Mouse (Mus musculus) CD4-positive helper T cell, adult 2 months (primary cell): ENCODE results near the gene Olfr433.
A peak's percentile ranks its signal among the peaks of the same experiment; 100 is the strongest.
"Not testable (repeated sequence)": the region's sequence is repeated elsewhere in the genome, so short reads cannot be mapped to it uniquely, and the experiment has no call there.

Source experiments
- DNase-seq: peaks from one replicate; pipeline ENCODE4 v3.0.0-alpha.2; 2012; ENCODE audit warnings: low read depth, missing footprints, low spot score

The Olfr433 gene

GRCm38 (mm10) chr1:174040523-174041177, at the start of gene Olfr433:
Gene Olfr433, plus strand, starts transcription at chr1:174040705.
- peak; percentile 75 for DNase-seq

- DNase-seq, result no peak
Observed at GRCm38 (mm10) chr1:173995003-173995402, 45.5 kb upstream of the Olfr433 start.

- not testable (repeated sequence) for DNase-seq
Observed at GRCm38 (mm10) chr1:174004352-174005109, 36.0 kb upstream of the Olfr433 start.

GRCm38 (mm10) chr1:174007050-174007449, 33.5 kb upstream of the Olfr433 start:
- DNase-seq, result not testable (repeated sequence)

- no peak for DNase-seq
Observed at GRCm38 (mm10) chr1:174031698-174032097, 8.8 kb upstream of the Olfr433 start, which contains the start of gene Ifi205. Gene Ifi205, minus strand, starts transcription at chr1:174031810.

GRCm38 (mm10) chr1:174035841-174036240, 4.7 kb upstream of the Olfr433 start:
- DNase-seq, result no peak

- DNase-seq, result no peak
Observed at GRCm38 (mm10) chr1:174038480-174038879, 2.0 kb upstream of the Olfr433 start.

- not testable (repeated sequence) for DNase-seq
Observed at GRCm38 (mm10) chr1:174042091-174042884, 1.8 kb downstream of the Olfr433 start.

- no peak for DNase-seq
Observed at GRCm38 (mm10) chr1:174044431-174044830, 3.9 kb downstream of the Olfr433 start.

- DNase-seq, result not testable (repeated sequence)
Observed at GRCm38 (mm10) chr1:174048227-174048626, 7.7 kb downstream of the Olfr433 start.

GRCm38 (mm10) chr1:174048893-174049292, 8.4 kb downstream of the Olfr433 start, which contains the start of gene Olfr432:
Gene Olfr432, plus strand, starts transcription at chr1:174049205.
- no peak for DNase-seq

- DNase-seq, result not testable (repeated sequence)
Observed at GRCm38 (mm10) chr1:174049357-174049756, 8.9 kb downstream of the Olfr433 start.

GRCm38 (mm10) chr1:174050532-174050931, 10.0 kb downstream of the Olfr433 start:
- no peak for DNase-seq

GRCm38 (mm10) chr1:174051515-174051914, 11.0 kb downstream of the Olfr433 start:
- no peak for DNase-seq

GRCm38 (mm10) chr1:174051931-174052536, 11.5 kb downstream of the Olfr433 start:
- no peak for DNase-seq

- DNase-seq, result no peak
Observed at GRCm38 (mm10) chr1:174052981-174053380, 12.5 kb downstream of the Olfr433 start.

GRCm38 (mm10) chr1:174055248-174055647, 14.7 kb downstream of the Olfr433 start:
- DNase-seq, result no peak

- DNase-seq, result no peak
Observed at GRCm38 (mm10) chr1:174066305-174066704, 25.8 kb downstream of the Olfr433 start, which contains the start of gene Olfr430. Gene Olfr430, plus strand, starts transcription at chr1:174066605.

- DNase-seq, result no peak
Observed at GRCm38 (mm10) chr1:174084031-174084430, 43.5 kb downstream of the Olfr433 start, which contains the start of gene Olfr429. Gene Olfr429, plus strand, starts transcription at chr1:174084331.
